Mouse (Mus musculus): Measurements from ENCODE around the gene Fto.

Gene Fto

GRCm38 (mm10) chr8:91436036-91436435 is 122.7 kb downstream of the Fto start:
- in situ Hi-C loops (cut with MboI; ENCODE audit: unreplicated experiment in 2 of 2): no loop called here

DNA sequence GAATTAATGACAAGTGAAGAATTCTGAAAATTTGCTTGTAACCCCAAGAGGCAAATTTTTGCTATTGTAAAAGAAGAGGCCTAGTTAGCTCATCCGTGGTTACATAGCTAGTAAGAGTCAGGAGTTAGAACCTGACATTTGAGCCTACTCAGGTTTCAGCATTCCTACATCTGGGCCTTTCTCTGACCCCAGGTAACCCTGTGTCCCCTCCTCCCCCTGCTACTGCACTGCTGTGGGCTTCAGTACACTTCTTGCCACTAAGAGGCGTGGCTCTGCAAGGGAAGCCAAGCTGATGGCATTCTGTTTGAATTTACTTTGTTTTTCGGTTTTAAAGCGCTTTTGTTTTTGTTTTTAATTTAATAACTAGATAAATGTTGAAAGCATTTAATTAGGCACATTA is 130.6 kb downstream of the Fto start:
- in situ Hi-C loops (cut with MboI; ENCODE audit: unreplicated experiment in 2 of 2): no loop called here

DNA sequence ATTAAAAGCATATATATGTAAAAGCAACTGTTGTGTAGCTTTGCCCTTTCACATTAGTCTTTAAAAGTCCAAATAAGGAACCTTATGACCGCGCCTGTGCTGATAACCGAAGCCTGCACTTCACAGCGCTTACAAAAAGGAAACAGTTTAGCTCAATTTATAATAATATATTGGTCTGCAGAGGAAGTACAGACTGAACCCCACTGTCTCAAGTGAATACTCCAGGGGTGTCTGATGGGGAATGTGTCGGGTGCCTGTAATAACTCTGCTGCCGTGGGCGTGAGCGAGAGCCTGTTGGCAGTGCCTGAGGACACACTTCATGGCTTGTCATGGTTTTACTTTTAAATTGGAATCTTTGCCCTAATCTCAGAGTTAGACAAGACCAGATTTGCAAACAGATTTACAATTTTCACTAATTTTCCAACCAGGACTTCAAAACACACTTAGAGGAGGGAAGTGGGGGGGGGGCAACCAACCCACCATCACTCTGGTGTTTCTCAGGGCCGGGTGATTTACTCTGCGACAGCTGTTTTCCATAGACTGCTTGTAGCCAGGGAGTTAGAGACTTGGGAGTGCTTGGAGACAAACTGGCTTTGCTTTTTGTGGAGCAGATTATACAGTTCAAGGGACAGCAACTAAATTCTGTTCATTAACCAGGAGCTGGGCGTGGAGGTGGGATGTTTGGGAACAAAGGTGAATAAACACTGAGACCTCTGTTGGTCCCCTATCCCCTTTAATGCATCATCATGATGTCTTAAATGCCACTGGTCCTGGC is 131.5 kb downstream of the Fto start:
- in situ Hi-C loops (cut with MboI; ENCODE audit: unreplicated experiment in 2 of 2): no loop called here

- in situ Hi-C loops (cut with MboI; ENCODE audit: unreplicated experiment in 2 of 2): no loop called here
Observed at GRCm38 (mm10) chr8:91445516-91445915, 132.2 kb downstream of the Fto start.

- in situ Hi-C loops (cut with MboI; ENCODE audit: unreplicated experiment in 2 of 2): no loop called here
Observed at GRCm38 (mm10) chr8:91446008-91446407, 132.7 kb downstream of the Fto start.

- in situ Hi-C loops (cut with MboI; ENCODE audit: unreplicated experiment in 2 of 2): no loop called here
Observed at GRCm38 (mm10) chr8:91448667-91449329, 135.5 kb downstream of the Fto start.

DNA sequence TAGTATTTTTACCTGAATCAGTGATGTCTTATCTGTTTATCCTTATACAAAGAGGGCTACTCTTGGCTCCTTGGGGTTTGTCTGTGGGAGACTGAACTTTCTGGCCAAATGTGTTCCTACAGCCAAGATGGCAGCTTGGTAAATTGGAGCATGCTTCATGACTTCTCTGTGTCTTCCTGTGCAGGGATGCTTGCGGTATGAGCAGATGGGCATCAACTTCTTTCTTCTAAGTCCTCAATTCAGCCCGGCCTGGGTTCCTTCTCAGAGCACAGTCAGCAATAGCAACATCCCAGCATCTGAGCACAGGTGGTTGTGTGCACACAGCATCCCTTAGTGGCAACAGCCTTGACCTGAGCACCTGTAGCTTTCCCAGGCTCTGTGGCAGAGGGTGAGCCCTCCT is 141.6 kb downstream of the Fto start:
- in situ Hi-C loops (cut with MboI; ENCODE audit: unreplicated experiment in 2 of 2): no loop called here

- in situ Hi-C loops (cut with MboI; ENCODE audit: unreplicated experiment in 2 of 2): no loop called here
Observed at GRCm38 (mm10) chr8:91455591-91455990, 142.3 kb downstream of the Fto start.

DNA sequence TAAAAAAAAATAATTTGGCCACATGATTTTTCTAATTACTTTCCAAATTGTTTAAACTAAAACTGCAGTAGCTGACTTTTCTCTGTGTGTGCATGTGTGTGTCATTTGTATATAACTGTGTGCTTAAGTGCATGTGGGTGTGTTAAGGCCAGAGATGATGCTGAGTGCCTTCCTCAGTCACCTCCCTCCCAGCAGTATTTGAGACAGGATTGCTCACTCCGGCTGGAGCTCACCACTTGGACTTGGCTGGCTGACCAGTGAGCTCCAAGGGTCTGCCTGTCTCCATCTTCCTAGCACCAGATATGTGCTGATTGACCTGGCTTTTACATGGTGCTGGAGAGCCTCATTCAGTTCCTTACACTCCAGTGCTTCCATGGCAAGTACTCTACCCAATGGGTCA is 144.7 kb downstream of the Fto start:
- in situ Hi-C loops (cut with MboI; ENCODE audit: unreplicated experiment in 2 of 2): no loop called here

DNA sequence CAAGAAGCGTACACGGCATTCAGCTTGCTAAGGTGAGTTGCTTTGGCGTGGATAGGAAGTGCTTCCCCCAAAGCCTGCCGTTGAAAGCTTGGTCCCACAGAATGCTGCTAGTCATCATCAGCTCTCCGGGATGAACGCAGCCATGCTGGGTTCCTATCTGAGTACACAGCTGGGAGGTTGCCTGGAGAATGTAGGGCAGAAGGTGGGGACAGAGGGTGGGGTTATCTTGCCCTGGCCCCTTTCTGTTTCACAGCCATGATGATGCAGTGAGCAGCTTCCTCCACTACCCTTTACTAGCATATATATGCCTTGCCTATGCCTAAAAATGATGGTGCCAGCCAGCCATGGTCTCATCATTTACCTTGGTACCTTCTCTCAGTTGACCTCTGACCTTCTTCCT is 147.6 kb downstream of the Fto start:
- in situ Hi-C loops (cut with MboI; ENCODE audit: unreplicated experiment in 2 of 2): no loop called here

- in situ Hi-C loops (cut with MboI; ENCODE audit: unreplicated experiment in 2 of 2): no loop called here
Observed at GRCm38 (mm10) chr8:91463757-91464156, 150.4 kb downstream of the Fto start.

GRCm38 (mm10) chr8:91467463-91467862 is 154.1 kb downstream of the Fto start:
- in situ Hi-C loops (cut with MboI; ENCODE audit: unreplicated experiment in 2 of 2): no loop called here

DNA sequence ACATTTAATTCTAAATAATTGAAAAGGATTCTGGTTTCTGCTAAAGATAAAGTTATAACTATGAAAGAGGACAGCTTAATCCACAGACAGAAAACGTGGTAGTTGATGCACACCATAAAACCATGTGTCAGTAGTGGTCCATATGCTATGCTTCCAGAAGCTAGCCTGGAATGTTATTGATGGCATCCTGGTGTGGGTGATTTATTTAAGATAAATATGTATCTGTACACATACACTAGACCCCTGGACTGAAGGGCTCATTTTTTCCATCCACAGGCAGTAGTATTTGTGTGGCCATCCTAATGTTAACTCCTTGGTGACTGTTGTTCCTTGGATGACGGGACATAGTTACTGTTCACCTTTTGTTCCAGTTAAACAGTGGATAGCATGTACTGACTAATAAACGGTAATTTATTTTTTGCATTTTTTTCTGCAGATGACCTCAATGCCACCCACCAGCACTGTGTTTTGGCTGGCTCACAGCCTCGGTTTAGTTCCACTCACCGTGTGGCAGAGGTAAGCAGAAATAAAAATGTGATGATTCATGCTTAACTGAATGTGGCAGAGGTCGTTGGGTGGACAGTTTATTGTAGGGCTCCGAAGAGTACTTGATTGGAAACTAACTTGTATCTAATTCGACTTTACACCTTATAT is 154.7 kb downstream of the Fto start:
- in situ Hi-C loops (cut with MboI; ENCODE audit: unreplicated experiment in 2 of 2): no loop called here

DNA sequence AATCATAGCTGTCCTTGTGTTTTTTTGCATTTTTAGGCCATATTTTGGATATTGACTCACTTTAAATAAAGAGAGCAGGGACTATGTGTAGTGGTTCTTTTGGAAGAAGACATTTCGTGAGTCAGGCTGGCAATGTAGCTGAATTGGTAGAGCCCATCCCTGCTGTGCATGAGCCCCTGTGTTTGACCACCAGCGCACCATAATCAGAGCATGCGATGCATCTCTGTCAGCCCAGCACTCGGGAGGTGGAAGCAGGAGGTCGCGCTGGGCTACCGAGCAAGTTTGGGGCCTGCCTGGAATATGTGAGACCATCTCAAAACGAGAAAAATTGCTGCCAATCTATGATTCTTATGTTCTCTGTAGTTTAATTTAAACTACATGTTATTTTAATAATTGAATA is 156.1 kb downstream of the Fto start:
- in situ Hi-C loops (cut with MboI; ENCODE audit: unreplicated experiment in 2 of 2): no loop called here

DNA sequence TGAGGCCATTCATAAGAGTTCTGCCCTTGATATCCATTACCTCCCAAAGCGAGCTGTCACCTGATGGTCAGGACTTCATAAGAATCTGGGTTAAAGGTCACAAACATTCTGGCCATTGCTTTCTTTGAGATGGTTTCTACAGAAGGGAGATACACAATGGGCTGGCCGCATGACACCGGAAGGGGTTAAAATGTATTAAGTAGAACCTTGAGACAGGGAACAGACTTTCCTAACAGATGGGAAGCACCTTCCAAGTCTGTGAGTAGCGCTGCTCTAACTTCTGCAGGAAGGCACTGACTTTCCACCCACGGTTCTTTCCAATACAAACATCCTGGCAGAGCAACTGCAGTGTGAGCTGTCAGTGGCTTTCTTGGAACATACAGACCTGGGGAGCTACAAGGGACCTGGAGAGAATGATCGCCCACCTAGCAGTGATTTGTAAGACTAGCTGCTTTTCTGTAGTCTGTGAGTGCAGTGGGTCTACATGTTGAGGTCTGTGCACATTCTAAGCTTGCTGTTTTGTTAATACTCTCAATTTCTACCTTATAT is 161.5 kb downstream of the Fto start:
- in situ Hi-C loops (cut with MboI; ENCODE audit: unreplicated experiment in 2 of 2): loop anchor here in 1 of 2 experiments (25.0 kb wide), 1 partner anchor 537 kb away; no protein-coding TSS in a partner anchor

DNA sequence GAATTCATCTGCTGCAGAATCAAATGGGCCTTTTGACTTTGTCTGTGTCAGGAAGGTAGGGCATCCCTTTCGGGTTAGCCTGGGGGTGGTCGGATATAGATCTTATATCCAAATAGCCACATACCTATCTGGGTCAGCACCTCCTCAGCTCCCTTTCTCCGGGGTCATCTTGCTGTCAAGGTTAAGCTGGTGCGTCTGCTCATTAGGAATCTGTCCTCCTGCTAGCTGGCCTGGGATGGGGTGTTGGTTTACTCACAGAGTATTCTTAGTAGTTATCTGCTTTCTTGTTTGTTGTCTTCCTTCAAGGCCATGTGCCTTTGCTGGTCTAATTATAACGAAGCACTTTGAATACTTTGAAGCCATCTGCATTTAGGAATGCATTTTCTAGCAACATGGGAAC is 163.7 kb downstream of the Fto start:
- in situ Hi-C loops (cut with MboI; ENCODE audit: unreplicated experiment in 2 of 2): loop anchor here in 1 of 2 experiments (25.0 kb wide), 1 partner anchor 535 kb away; no protein-coding TSS in a partner anchor

DNA sequence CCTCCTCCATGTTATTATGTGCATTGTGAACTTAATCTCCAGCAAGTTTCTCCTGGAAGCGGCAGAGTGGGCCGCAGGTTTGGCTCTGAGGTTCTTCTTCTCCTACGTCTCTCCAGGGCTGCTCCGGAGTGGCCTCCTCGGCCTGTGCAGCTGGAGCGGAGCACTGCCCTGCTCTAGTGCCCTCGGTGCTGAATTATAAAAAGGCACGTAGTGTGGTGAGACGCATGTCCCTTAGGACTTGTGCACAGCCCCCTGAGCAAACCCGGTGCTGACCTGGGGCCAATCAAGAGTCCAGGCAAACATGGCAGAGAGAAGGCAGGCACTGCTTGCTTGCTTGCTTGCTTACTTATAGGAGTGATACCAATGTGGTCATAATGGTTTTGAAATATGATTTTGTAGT is 164.1 kb downstream of the Fto start:
- in situ Hi-C loops (cut with MboI; ENCODE audit: unreplicated experiment in 2 of 2): loop anchor here in 1 of 2 experiments (25.0 kb wide), 1 partner anchor 535 kb away; no protein-coding TSS in a partner anchor

GRCm38 (mm10) chr8:91482511-91482910 is 169.2 kb downstream of the Fto start:
- in situ Hi-C loops (cut with MboI; ENCODE audit: unreplicated experiment in 2 of 2): loop anchor here in 1 of 2 experiments (25.0 kb wide), 1 partner anchor 530 kb away; no protein-coding TSS in a partner anchor

- in situ Hi-C loops (cut with MboI; ENCODE audit: unreplicated experiment in 2 of 2): loop anchor here in 1 of 2 experiments (25.0 kb wide), 1 partner anchor 526 kb away; no protein-coding TSS in a partner anchor
Observed at GRCm38 (mm10) chr8:91486394-91486793, 173.1 kb downstream of the Fto start.

- in situ Hi-C loops (cut with MboI; ENCODE audit: unreplicated experiment in 2 of 2): loop anchor here in 1 of 2 experiments (25.0 kb wide), 1 partner anchor 525 kb away; no protein-coding TSS in a partner anchor
Observed at GRCm38 (mm10) chr8:91487456-91487855, 174.1 kb downstream of the Fto start.
